Mouse (Mus musculus) kidney, embryonic 15.5 days (tissue): Measurements from ENCODE around the gene Mrrf. TPM values are rescaled to one million over a fixed set of nuclear protein-coding genes. Genes with fewer than 3 reads are reported as not detected.
A peak's percentile ranks its signal among the peaks of the same experiment; 100 is the strongest.

Experiments
- ATAC-seq: fragments of 200-750 bp; cut with Nextera tagmentation; replicated peaks from 2 replicates; pipeline ENCODE4 v1.8.0; 2017; ENCODE audit warnings: moderate TSS enrichment; ENCODE audit not compliant: low FRiP score
- H3K27ac ChIP-seq: fragments of 300-500 bp; sonication (generic); 2 replicates; pipeline ENCODE4 v1.5.1; 2015; ENCODE audit warnings: mild to moderate bottlenecking, inconsistent platforms
- H3K27me3 ChIP-seq: fragments of 300-500 bp; sonication (generic); 2 replicates; pipeline ENCODE4 v1.6.1; 2015; ENCODE audit warnings: inconsistent platforms
- H3K36me3 ChIP-seq: fragments of 300-500 bp; sonication (generic); 2 replicates; pipeline ENCODE4 v1.6.1; 2015; ENCODE audit warnings: inconsistent platforms
- H3K4me1 ChIP-seq: fragments of 300-500 bp; sonication (generic); 2 replicates; pipeline ENCODE4 v1.6.1; 2015; ENCODE audit warnings: inconsistent platforms
- H3K4me2 ChIP-seq: fragments of 300-500 bp; sonication (generic); 2 replicates; pipeline ENCODE4 v1.6.1; 2015; ENCODE audit warnings: moderate library complexity, mild to moderate bottlenecking, inconsistent platforms
- H3K4me3 ChIP-seq: fragments of 300-500 bp; sonication (generic); replicated peaks from 2 replicates; pipeline ENCODE4 v1.5.1; 2015; ENCODE audit warnings: mild to moderate bottlenecking, inconsistent platforms
- H3K9ac ChIP-seq: fragments of 300-500 bp; sonication (generic); 2 replicates; pipeline ENCODE4 v1.6.1; 2015; ENCODE audit warnings: mild to moderate bottlenecking, inconsistent platforms
- H3K9me3 ChIP-seq: fragments of 300-500 bp; sonication (generic); replicated peaks from 2 replicates; pipeline ENCODE4 v1.6.1; 2016; ENCODE audit warnings: inconsistent platforms
- WGBS: fragments of 180-500 bp; shearing (Covaris S2); methylation state at CpG from one replicate; pipeline ENCODE4 v1.1.7; 2015; ENCODE audit warnings: mixed read lengths; 5-methylcytosine and 5-hydroxymethylcytosine counted together
- polyA plus RNA-seq: library from polyadenylated mRNA; unstranded; fragments of >200 nt; fragmentation: Nextera tagmentation; extraction: Ambion mirVana; gene quantifications from 2 replicates; pipeline ENCODE4 v1.2.1, GENCODE M21; 2015

The Mrrf gene
- polyA plus RNA-seq, 1 experiment from 2014 or later: 26.7 TPM

DNA sequence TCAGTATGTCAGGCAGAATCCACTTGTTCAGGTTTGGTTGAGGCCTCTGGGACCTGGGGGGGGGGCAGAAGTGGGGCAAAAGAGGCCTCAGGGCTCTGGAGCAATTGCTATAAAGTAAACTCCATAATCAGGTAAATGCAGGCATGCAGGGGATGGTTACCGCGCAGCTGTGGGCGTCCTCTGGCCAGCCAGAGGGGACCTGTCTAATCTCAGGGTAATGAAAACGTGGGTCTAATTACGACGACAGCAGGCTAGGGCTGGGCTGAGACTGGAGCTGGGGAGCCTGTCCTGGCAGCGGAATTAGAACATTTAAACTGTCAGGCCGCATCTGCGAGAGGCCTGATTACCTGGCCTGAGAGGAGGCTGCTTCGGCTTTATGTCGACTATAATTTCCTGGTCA is 70.9 kb downstream of the Mrrf start:
- H3K27me3 ChIP-seq: peaks cover 59% of the 10 kb centered on the region
- H3K4me1 ChIP-seq: peaks cover 35% of the 10 kb centered on the region
- H3K27ac ChIP-seq: no peak overlapping the region
- no peak overlapping the region for H3K9ac ChIP-seq
- H3K4me3 ChIP-seq: no peak overlapping the region
- no peaks in the 10 kb centered on the region for H3K36me3 ChIP-seq
- ATAC-seq: no peak
- H3K4me2 ChIP-seq: no peak overlapping the region
- no peaks in the 10 kb centered on the region for H3K9me3 ChIP-seq
- WGBS: 55% methylated on average over 11 of the region's 11 CpGs

GRCm38 (mm10) chr2:36210796-36211195 is 74.6 kb downstream of the Mrrf start:
- Histone ChIP-seq H3K9ac (no peak overlapping the region), H3K36me3 (no peaks in the 10 kb centered on the region), H3K27me3 (peaks cover 30% of the 10 kb centered on the region), H3K9me3 (no peaks in the 10 kb centered on the region), H3K27ac (no peak overlapping the region), H3K4me3 (peak overlapping the region; percentile 15; the same call in 1 of the 2 replicates), H3K4me1 (peaks cover 41% of the 10 kb centered on the region), H3K4me2 (peak overlapping the region; percentile 50)
- 3% methylated on average over 33 of the region's 34 CpGs for WGBS
- ATAC-seq: no peak

DNA sequence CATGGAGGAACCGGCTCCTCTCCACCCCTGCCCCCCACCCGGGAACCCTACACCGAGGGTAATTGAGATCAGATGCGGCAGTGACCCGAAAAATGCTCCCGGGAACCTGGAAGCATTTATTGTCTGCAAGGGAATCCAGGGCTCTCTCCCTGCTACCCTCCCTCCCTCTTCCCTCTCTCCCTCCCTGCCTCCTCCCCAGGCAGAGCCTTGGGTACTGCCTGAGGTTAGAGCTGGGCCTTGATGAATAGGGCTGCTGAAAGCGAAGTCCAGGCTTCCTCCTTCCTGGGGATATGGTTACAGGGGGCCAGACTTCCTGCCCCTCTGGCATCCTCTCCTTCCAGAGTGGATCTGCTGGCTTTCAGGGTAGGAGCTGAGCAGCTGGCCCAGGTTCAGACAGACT is 75.6 kb downstream of the Mrrf start:
- H3K4me3 ChIP-seq: no peak overlapping the region
- peaks cover 30% of the 10 kb centered on the region for H3K27me3 ChIP-seq
- 11% methylated on average over 7 of the region's 7 CpGs for WGBS
- H3K4me1 ChIP-seq: peaks cover 50% of the 10 kb centered on the region
- H3K36me3 ChIP-seq: no peaks in the 10 kb centered on the region
- H3K9me3 ChIP-seq: no peaks in the 10 kb centered on the region
- H3K27ac ChIP-seq: peak overlapping the region; percentile 58; the same call in 1 of the 2 replicates
- no peak overlapping the region for H3K9ac ChIP-seq
- no peak overlapping the region for H3K4me2 ChIP-seq
- peak; percentile 65 for ATAC-seq

DNA sequence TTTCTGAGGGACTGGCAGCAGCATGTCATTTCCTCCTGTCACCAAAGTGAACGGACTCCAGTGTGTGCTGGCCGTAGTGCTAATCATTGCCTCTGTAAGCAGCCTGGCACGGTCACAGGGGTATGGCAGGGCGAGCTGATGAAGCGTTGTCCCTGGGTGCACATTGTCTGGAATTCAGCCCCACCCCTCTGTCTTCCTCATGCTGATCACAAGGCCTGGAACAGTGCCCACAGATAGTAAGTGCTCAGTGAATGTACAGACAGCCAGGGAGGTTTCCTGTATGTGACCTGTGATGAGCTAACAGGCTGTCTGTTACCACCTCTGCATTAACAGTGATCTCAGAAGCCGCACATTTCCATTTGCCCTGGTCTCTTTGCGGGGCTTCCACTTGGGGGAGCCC is 76.9 kb downstream of the Mrrf start:
- Histone ChIP-seq H3K27ac (0 out of 2 replicates have a peak overlapping the region, but pooled peaks have one; percentile 34), H3K4me3 (no peak overlapping the region), H3K27me3 (peaks cover 30% of the 10 kb centered on the region), H3K4me2 (no peak overlapping the region), H3K36me3 (no peaks in the 10 kb centered on the region), H3K9ac (no peak overlapping the region), H3K4me1 (peaks cover 63% of the 10 kb centered on the region), H3K9me3 (no peaks in the 10 kb centered on the region)
- WGBS: 58% methylated on average over 7 of the region's 7 CpGs
- ATAC-seq: no peak

GRCm38 (mm10) chr2:36214023-36214422 is 77.8 kb downstream of the Mrrf start:
- no peaks in the 10 kb centered on the region for H3K9me3 ChIP-seq
- 5% methylated on average over 8 of the region's 8 CpGs for WGBS
- no peak overlapping the region for H3K4me3 ChIP-seq
- peaks cover 30% of the 10 kb centered on the region for H3K27me3 ChIP-seq
- H3K4me2 ChIP-seq: peak overlapping the region; percentile 38
- H3K9ac ChIP-seq: no peak overlapping the region
- 0 out of 2 replicates have a peak overlapping the region, but pooled peaks have one; percentile 34 for H3K27ac ChIP-seq
- peak; percentile 63 for ATAC-seq
- peaks cover 65% of the 10 kb centered on the region for H3K4me1 ChIP-seq
- H3K36me3 ChIP-seq: no peaks in the 10 kb centered on the region

DNA sequence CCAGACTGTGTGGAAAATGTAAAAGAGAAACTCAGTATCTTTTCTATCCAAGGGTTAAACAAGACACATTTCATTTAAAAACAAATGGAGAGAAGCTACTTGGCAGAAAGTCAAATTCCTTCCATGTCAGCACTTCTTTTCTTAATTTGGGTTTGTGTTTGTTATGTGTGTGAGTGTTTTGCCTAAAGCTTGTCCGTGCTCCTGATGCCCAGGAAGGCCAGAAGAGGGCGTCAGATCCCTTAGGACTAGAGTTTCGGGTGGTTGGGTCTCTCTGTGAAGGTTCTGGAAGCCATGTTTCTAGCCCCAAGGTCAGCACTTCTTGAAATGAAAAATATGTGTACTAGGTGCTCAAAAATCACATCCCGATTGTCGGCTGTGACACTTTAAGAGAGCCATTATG is 78.2 kb downstream of the Mrrf start:
- Histone ChIP-seq H3K9me3 (no peaks in the 10 kb centered on the region), H3K4me2 (peak overlapping the region; percentile 38), H3K4me1 (peaks cover 65% of the 10 kb centered on the region), H3K9ac (no peak overlapping the region), H3K36me3 (no peaks in the 10 kb centered on the region), H3K4me3 (no peak overlapping the region), H3K27me3 (peaks cover 27% of the 10 kb centered on the region), H3K27ac (no peak overlapping the region)
- 65% methylated on average over 5 of the region's 5 CpGs for WGBS
- ATAC-seq: no peak

DNA sequence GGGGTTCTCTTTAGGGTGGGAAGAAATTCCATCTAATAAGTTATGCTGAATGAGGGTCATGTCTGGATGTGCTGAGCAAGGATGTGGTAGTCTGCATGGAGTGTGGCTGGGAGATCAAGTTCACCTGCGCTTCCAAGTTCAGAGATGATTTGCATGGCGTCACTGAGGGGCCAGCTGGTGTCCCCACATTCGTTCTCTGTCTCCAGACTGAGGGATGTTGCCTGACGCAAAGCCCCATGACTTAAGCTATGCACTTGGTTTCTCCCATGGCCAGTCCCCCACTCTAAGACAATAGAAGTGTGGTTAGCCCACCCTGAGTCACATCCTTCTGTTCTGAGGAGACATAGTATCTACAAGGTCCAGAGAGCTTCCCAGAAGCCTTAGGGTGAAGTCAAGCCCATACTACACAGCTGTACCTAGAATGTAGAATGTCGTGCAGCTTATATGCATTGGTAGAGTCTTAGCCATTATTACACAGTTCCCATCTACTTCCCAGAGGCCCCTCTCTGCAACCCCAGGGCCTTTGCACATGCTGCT is 79.1 kb downstream of the Mrrf start:
- H3K27ac ChIP-seq: peak overlapping the region; percentile 77; the same call in 1 of the 2 replicates
- no peak for ATAC-seq

DNA sequence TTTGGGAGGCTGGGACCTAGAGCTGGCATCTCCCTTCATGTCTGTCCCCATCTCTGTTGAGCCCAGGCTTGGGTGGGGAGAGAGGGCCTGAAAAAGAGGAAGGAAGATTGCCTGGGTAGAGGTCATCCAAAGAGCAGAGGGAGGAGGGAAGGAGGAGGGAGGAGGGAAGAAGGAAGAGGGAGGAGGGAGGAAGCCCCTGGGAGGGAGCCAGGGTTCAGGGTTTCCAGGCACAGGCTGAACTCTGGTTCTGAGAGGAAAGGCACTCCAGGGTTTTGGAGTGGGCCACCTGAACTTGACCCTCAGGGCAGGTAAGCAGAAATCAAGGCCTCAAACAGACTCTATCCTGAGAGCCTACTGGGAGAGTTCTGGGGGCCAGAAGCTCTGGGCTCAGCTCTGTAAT is 80.4 kb downstream of the Mrrf start:
- peak overlapping the region; percentile 77 for H3K27ac ChIP-seq
- no peak overlapping the region; the same call in 1 of the 2 replicates for H3K4me2 ChIP-seq
- H3K4me3 ChIP-seq: no peak overlapping the region
- H3K4me1 ChIP-seq: peaks cover 54% of the 10 kb centered on the region
- H3K27me3 ChIP-seq: peaks cover 6% of the 10 kb centered on the region; the same call in 1 of the 2 replicates
- ATAC-seq: no peak
- no peaks in the 10 kb centered on the region for H3K36me3 ChIP-seq
- H3K9me3 ChIP-seq: no peaks in the 10 kb centered on the region
- no peak overlapping the region for H3K9ac ChIP-seq

More for the DNA sequence above, 79.1 kb downstream of the Mrrf start:
- Histone ChIP-seq H3K4me1 (peaks cover 65% of the 10 kb centered on the region), H3K9ac (no peak overlapping the region), H3K9me3 (no peaks in the 10 kb centered on the region), H3K4me3 (no peak overlapping the region), H3K27me3 (peaks cover 19% of the 10 kb centered on the region), H3K4me2 (no peak overlapping the region), H3K36me3 (no peaks in the 10 kb centered on the region)
- 87% methylated on average over 5 of the region's 5 CpGs for WGBS

DNA sequence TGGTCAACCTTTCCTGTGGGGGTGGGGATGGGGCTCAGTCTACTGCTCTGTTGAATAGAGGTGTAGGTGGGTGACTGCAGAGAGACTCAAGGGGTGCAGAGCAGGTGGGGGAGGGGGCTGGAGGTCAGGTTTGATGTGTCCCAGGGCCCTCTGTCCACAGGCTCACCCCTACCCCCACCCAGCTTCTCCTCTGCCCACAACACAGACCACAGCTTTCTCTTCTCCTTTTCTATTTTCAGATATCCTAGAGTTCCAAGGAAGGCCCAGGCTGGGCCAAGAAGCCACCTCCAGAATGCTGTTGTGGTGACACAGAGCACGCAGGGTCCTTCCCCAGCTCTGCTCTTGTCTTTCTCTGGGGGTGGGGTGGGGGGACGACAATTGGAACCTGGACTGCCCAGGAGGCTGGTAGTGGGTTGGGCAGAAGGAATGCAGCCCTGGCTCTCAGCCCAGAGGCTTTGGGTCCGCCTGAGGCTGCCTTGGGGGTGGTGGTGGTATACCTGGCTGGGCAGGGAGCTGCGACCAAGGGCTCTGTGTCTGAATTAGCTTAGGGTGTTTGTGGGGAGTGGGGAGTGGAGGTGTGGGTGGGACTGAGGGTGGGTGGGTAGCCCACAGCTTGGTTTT is 80.9 kb downstream of the Mrrf start:
- H3K9ac ChIP-seq: no peak overlapping the region
- H3K4me2 ChIP-seq: peak overlapping the region; percentile 31
- WGBS: 41% methylated on average over 4 of the region's 4 CpGs
- no peaks in the 10 kb centered on the region for H3K9me3 ChIP-seq
- ATAC-seq: peak; percentile 47
- H3K4me1 ChIP-seq: peaks cover 48% of the 10 kb centered on the region
- 0 out of 2 replicates have a peak, but pooled peaks cover 5% of the 10 kb centered on the region for H3K27me3 ChIP-seq
- no peaks in the 10 kb centered on the region for H3K36me3 ChIP-seq
- no peak overlapping the region; the same call in 1 of the 2 replicates for H3K4me3 ChIP-seq
- peak overlapping the region; percentile 77 for H3K27ac ChIP-seq

DNA sequence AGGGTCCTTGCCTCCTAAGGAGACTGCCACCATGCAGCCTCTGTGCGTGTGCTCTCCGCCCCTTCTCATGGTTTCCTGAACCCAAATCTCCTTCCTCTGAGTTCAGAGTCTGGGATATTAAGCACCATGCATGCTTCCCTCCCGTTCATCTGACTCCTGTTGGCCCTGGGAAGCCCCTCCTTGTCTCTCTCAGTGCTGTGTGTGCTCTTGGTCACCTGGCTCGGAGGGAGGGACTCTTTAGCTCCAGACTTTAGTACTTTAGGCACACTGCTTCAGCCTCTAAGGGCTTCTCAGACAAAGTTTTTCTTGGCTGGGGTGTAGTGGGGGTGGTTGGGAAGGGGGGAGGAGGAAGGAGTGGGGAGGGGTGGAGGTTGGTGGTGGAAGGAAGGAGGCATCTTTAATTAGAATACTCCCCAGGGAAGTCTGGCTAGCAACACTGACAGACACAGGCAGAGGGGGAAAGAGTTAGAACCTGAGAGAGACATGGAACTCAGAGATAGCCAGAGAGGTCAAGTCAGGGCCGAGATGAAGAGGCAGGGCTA is 81.6 kb downstream of the Mrrf start:
- Histone ChIP-seq H3K27ac (peak overlapping the region; percentile 77), H3K4me2 (peak overlapping the region; percentile 31), H3K9me3 (no peaks in the 10 kb centered on the region), H3K27me3 (no peaks in the 10 kb centered on the region), H3K4me3 (no peak overlapping the region), H3K4me1 (peaks cover 42% of the 10 kb centered on the region), H3K36me3 (no peaks in the 10 kb centered on the region), H3K9ac (no peak overlapping the region)
- 34% methylated on average over 5 of the region's 5 CpGs for whole genome bisulfite sequencing
- no peak for ATAC-seq

GRCm38 (mm10) chr2:36220106-36220505 is 83.9 kb downstream of the Mrrf start:
- H3K27me3 ChIP-seq: no peaks in the 10 kb centered on the region
- no peak overlapping the region for H3K9ac ChIP-seq
- H3K27ac ChIP-seq: no peak overlapping the region
- H3K9me3 ChIP-seq: no peaks in the 10 kb centered on the region
- peaks cover 24% of the 10 kb centered on the region for H3K4me1 ChIP-seq
- ATAC-seq: no peak
- no peak overlapping the region for H3K4me3 ChIP-seq
- whole genome bisulfite sequencing: 83% methylated on average over 8 of the region's 8 CpGs
- no peaks in the 10 kb centered on the region for H3K36me3 ChIP-seq
- H3K4me2 ChIP-seq: no peak overlapping the region

- no peak for ATAC-seq
- Histone ChIP-seq H3K4me2 (no peak overlapping the region), H3K27me3 (no peaks in the 10 kb centered on the region), H3K9ac (no peak overlapping the region), H3K27ac (no peak overlapping the region), H3K4me1 (peaks cover 24% of the 10 kb centered on the region), H3K36me3 (no peaks in the 10 kb centered on the region), H3K9me3 (no peaks in the 10 kb centered on the region), H3K4me3 (no peak overlapping the region)
- WGBS: 73% methylated on average over 4 of the region's 4 CpGs
Measured at GRCm38 (mm10) chr2:36220891-36221290, 84.7 kb downstream of the Mrrf start.
